Mouse (Mus musculus) B cell, adult 2 months (primary cell): ENCODE results near the gene Sema6b.

Experiments
- DNase-seq, 2 experiments: peaks; one replicate each; pipeline ENCODE4 v3.0.0; 2022

Sema6b gene

GRCm38 (mm10) chr17:56139858-56140595, at the start of gene Sema6b:
Gene Sema6b, minus strand, starts transcription at chr17:56140343.
- peak; percentile 44 to 45 for DNase-seq

- DNase-seq: no peak
Observed at GRCm38 (mm10) chr17:56185281-56186141, 45.4 kb upstream of the Sema6b start.

GRCm38 (mm10) chr17:56183658-56184103, 43.5 kb upstream of the Sema6b start, which contains the start of gene Mydgf:
Gene Mydgf, minus strand, starts transcription at chr17:56183920.
- DNase-seq: peak; percentile 96

GRCm38 (mm10) chr17:56182975-56183657, 43.0 kb upstream of the Sema6b start:
- no peak for DNase-seq

- DNase-seq: no peak
Observed at GRCm38 (mm10) chr17:56175416-56175815, 35.3 kb upstream of the Sema6b start.

- peak in 1 of 2 experiments; percentile 17 for DNase-seq
Observed at GRCm38 (mm10) chr17:56173401-56174046, 33.4 kb upstream of the Sema6b start.

GRCm38 (mm10) chr17:56171881-56172280, 31.7 kb upstream of the Sema6b start:
- DNase-seq: no peak

- no peak for DNase-seq
Observed at GRCm38 (mm10) chr17:56171456-56171855, 31.3 kb upstream of the Sema6b start.

GRCm38 (mm10) chr17:56170636-56171035, 30.5 kb upstream of the Sema6b start:
- no peak for DNase-seq

- DNase-seq: no peak
Observed at GRCm38 (mm10) chr17:56169830-56170229, 29.7 kb upstream of the Sema6b start.

GRCm38 (mm10) chr17:56165671-56166070, 25.5 kb upstream of the Sema6b start:
- no peak for DNase-seq

- no peak for DNase-seq
Observed at GRCm38 (mm10) chr17:56164510-56164909, 24.4 kb upstream of the Sema6b start.

- DNase-seq: no peak
Observed at GRCm38 (mm10) chr17:56163523-56164102, 23.5 kb upstream of the Sema6b start.

- DNase-seq: peak; percentile 86 to 89
Observed at GRCm38 (mm10) chr17:56162231-56162774, 22.2 kb upstream of the Sema6b start, which contains the start of gene Tnfaip8l1. Gene Tnfaip8l1, plus strand, starts transcription at chr17:56162477.

- peak; percentile 48 to 51 for DNase-seq
Observed at GRCm38 (mm10) chr17:56159729-56160128, 19.6 kb upstream of the Sema6b start.

- no peak for DNase-seq
Observed at GRCm38 (mm10) chr17:56153643-56154042, 13.5 kb upstream of the Sema6b start.

- DNase-seq: no peak
Observed at GRCm38 (mm10) chr17:56149897-56150296, 9.8 kb upstream of the Sema6b start.

GRCm38 (mm10) chr17:56148790-56149618, 8.9 kb upstream of the Sema6b start:
- no peak for DNase-seq

- DNase-seq: peak; percentile 56 to 68
Observed at GRCm38 (mm10) chr17:56148280-56148679, 8.1 kb upstream of the Sema6b start.

- no peak for DNase-seq
Observed at GRCm38 (mm10) chr17:56147420-56147819, 7.3 kb upstream of the Sema6b start.

- DNase-seq: no peak
Observed at GRCm38 (mm10) chr17:56146131-56146530, 6.0 kb upstream of the Sema6b start.
